Mouse (Mus musculus) spleen, adult 2 months (tissue): Measurements from ENCODE around the gene E2f4. TPM values are rescaled to one million over a fixed set of nuclear protein-coding genes. Genes with fewer than 3 reads are reported as not detected.

Experiments used
- DNase-seq, 2 experiments: peaks; one replicate each; pipeline versions ENCODE4 v3.0.0 to v3.0.0-alpha.2; 2012 to 2021; ENCODE audit warnings: low spot score in 2 of 2, low read depth in 1 of 2
- H3K27ac ChIP-seq: fragments of 200-500 bp; 2 replicates; pipeline ENCODE4 v1.5.1; 2012; ENCODE audit warnings: low read length, inconsistent platforms; ENCODE audit not compliant: insufficient read depth
- H3K27me3 ChIP-seq: fragments of 200-500 bp; 2 replicates; pipeline ENCODE4 v1.6.1; 2012; ENCODE audit warnings: mild to moderate bottlenecking, moderate library complexity, low read length, inconsistent platforms; ENCODE audit not compliant: control insufficient read depth, insufficient read depth
- H3K36me3 ChIP-seq: fragments of 200-500 bp; 2 replicates; pipeline ENCODE4 v1.6.1; 2012; ENCODE audit warnings: mild to moderate bottlenecking, low read length, inconsistent platforms; ENCODE audit not compliant: control insufficient read depth, insufficient read depth
- H3K4me1 ChIP-seq: fragments of 200-500 bp; 2 replicates; pipeline ENCODE4 v1.6.1; 2011; ENCODE audit warnings: inconsistent platforms; ENCODE audit not compliant: control insufficient read depth, insufficient read depth, insufficient read length
- H3K4me3 ChIP-seq: fragments of 200-500 bp; 2 replicates; pipeline ENCODE4 v1.5.1; 2011; ENCODE audit warnings: mild to moderate bottlenecking, inconsistent platforms; ENCODE audit not compliant: insufficient read depth, insufficient read length; ENCODE audit errors: extremely low read depth
- CTCF ChIP-seq: fragments of 200-500 bp; IDR thresholded peaks from 2 replicates; pipeline ENCODE4 v1.5.1; 2011; ENCODE audit warnings: mild to moderate bottlenecking, inconsistent platforms; ENCODE audit not compliant: insufficient read depth, insufficient read length, insufficient replicate concordance; ENCODE audit errors: extremely low read depth
- POLR2A ChIP-seq: fragments of 200-500 bp; IDR thresholded peaks from 2 replicates; pipeline ENCODE4 v1.6.1; 2011; ENCODE audit warnings: low read depth, low read length, inconsistent platforms
- WGBS: fragments of 180-500 bp; shearing (Covaris S2); methylation state at CpG from one replicate; pipeline ENCODE4 v1.1.7; 2018; 5-methylcytosine and 5-hydroxymethylcytosine counted together
- polyA plus RNA-seq: library from polyadenylated mRNA; depleted of rRNA; stranded (reverse); fragments of >200 nt; gene quantifications from 2 replicates; pipeline ENCODE4 v1.2.3, GENCODE M21; 2012

Gene E2f4
- polyA plus RNA-seq, 1 experiment, result 165 TPM

- no peak overlapping the region for H3K27ac ChIP-seq
- peak in 1 of 2 experiments; percentile 33 for DNase-seq
- H3K4me3 ChIP-seq, result peak overlapping the region; percentile 12; the same call in 1 of the 2 replicates
- peaks cover 14% of the 10 kb centered on the region for H3K4me1 ChIP-seq
- H3K36me3 ChIP-seq, result no peaks in the 10 kb centered on the region
- 5% methylated on average over 28 of the region's 28 CpGs for WGBS
- peaks cover 15% of the 10 kb centered on the region for H3K27me3 ChIP-seq
- TF ChIP-seq CTCF (no peak; the same call in 1 of the 2 replicates), POLR2A (no peak)
These were observed 18.5 kb upstream of the E2f4 start for GRCm38 (mm10) chr8:105278911-105279334.

- Histone ChIP-seq H3K4me3 (no peak overlapping the region), H3K4me1 (peaks cover 14% of the 10 kb centered on the region), H3K36me3 (no peaks in the 10 kb centered on the region), H3K27ac (no peak overlapping the region), H3K27me3 (peaks cover 12% of the 10 kb centered on the region)
- DNase-seq, result no peak
- no peak for TF ChIP-seq CTCF
- no peak for TF ChIP-seq POLR2A
- WGBS, result 43% methylated on average over 3 of the region's 3 CpGs
These were observed 16.9 kb upstream of the E2f4 start for GRCm38 (mm10) chr8:105280567-105280966.

DNA sequence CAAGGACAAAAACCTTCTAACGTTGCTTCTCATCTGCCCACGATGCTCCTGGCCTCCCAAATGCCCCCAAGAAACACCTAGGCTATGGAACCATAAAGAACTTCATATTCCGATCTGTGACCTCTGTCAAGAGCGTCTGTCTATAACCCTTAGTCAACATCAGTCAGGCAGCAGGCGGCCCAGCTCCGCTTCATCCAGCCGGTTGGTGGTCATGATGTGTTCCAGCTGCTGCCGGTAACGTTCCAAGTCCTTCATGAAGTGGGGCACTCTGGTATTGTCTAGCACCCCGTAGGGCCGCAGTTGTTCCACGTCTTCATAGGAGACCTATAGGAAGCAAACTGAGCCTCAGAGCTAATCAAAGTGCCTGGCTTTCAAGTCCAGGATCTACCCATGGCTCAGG, 15.6 kb upstream of the E2f4 start:
- WGBS, result 93% methylated on average over 12 of the region's 12 CpGs
- Histone ChIP-seq H3K4me3 (no peak overlapping the region), H3K4me1 (peaks cover 7% of the 10 kb centered on the region), H3K36me3 (no peaks in the 10 kb centered on the region), H3K27ac (no peak overlapping the region), H3K27me3 (0 out of 2 replicates have a peak, but pooled peaks cover 2% of the 10 kb centered on the region)
- TF ChIP-seq CTCF, result no peak
- TF ChIP-seq POLR2A, result no peak
- no peak for DNase-seq

GRCm38 (mm10) chr8:105282239-105282638, 15.2 kb upstream of the E2f4 start:
- Histone ChIP-seq H3K4me3 (no peak overlapping the region), H3K4me1 (peaks cover 7% of the 10 kb centered on the region), H3K27ac (no peak overlapping the region), H3K27me3 (no peaks in the 10 kb centered on the region), H3K36me3 (no peaks in the 10 kb centered on the region)
- DNase-seq, result no peak
- 81% methylated on average over 4 of the region's 4 CpGs for WGBS
- TF ChIP-seq CTCF, result no peak
- no peak for TF ChIP-seq POLR2A

- TF ChIP-seq CTCF, result peak; percentile 73; the same call in 1 of the 2 replicates
- no peak for TF ChIP-seq POLR2A
- WGBS, result 61% methylated on average over 23 of the region's 23 CpGs
- H3K27ac ChIP-seq, result no peak overlapping the region
- no peaks in the 10 kb centered on the region for H3K36me3 ChIP-seq
- DNase-seq, result peak in 1 of 2 experiments; percentile 41
- H3K4me3 ChIP-seq, result no peak overlapping the region
- no peaks in the 10 kb centered on the region for H3K27me3 ChIP-seq
- H3K4me1 ChIP-seq, result peaks cover 7% of the 10 kb centered on the region
These were observed 14.4 kb upstream of the E2f4 start for GRCm38 (mm10) chr8:105283074-105283473.

- Histone ChIP-seq H3K27me3 (no peaks in the 10 kb centered on the region), H3K4me3 (no peak overlapping the region), H3K36me3 (no peaks in the 10 kb centered on the region), H3K27ac (no peak overlapping the region), H3K4me1 (peaks cover 9% of the 10 kb centered on the region)
- 86% methylated on average over 12 of the region's 12 CpGs for WGBS
- DNase-seq, result no peak
- TF ChIP-seq POLR2A, result no peak
- TF ChIP-seq CTCF, result no peak
These were observed 11.9 kb upstream of the E2f4 start for GRCm38 (mm10) chr8:105285514-105285913.

DNA sequence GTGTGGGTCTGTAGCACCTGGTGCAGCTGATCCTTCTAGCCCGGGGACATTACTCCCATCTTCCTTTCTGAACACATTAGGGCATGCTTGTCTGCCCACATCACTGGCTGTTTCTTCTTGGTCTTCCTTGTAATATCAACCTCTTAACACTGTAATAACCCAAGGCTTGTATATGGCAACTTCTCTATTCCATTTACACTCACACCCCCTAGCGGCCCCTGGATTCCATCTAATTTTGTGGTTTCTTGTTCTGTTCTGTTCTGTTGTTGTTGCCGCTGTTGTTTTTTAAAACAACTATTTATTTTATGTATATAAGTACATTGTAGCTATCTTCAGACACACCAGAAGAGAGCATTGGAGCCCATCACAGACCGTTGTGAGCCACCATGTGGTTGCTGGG, 10.6 kb upstream of the E2f4 start:
- no peak for DNase-seq
- no peak overlapping the region for H3K27ac ChIP-seq
- peaks cover 11% of the 10 kb centered on the region for H3K4me1 ChIP-seq
- no peak overlapping the region for H3K4me3 ChIP-seq
- no peaks in the 10 kb centered on the region for H3K36me3 ChIP-seq
- WGBS, result 91% methylated on average over 4 of the region's 4 CpGs
- no peaks in the 10 kb centered on the region for H3K27me3 ChIP-seq
- TF ChIP-seq CTCF (no peak), POLR2A (no peak)

- no peak overlapping the region for H3K4me3 ChIP-seq
- no peaks in the 10 kb centered on the region for H3K27me3 ChIP-seq
- peaks cover 11% of the 10 kb centered on the region for H3K4me1 ChIP-seq
- TF ChIP-seq POLR2A, result no peak
- TF ChIP-seq CTCF, result no peak
- H3K27ac ChIP-seq, result no peak overlapping the region
- 90% methylated on average over 5 of the region's 5 CpGs for WGBS
- no peak for DNase-seq
- no peaks in the 10 kb centered on the region for H3K36me3 ChIP-seq
These were observed 9.2 kb upstream of the E2f4 start for GRCm38 (mm10) chr8:105288231-105288630.
